Mouse (Mus musculus) ES-Bruce4 (cell line): Measurements from ENCODE around the gene Ipp. TPM values are rescaled to one million over a fixed set of nuclear protein-coding genes. Genes with fewer than 3 reads are reported as not detected.

Experiments used
- H3K27ac ChIP-seq: 2 replicates; pipeline ENCODE4 v1.5.1; 2012; ENCODE audit warnings: low read length, inconsistent platforms; ENCODE audit not compliant: insufficient read depth
- H3K27me3 ChIP-seq: 2 replicates; pipeline ENCODE4 v1.6.1; 2012; ENCODE audit warnings: mild to moderate bottlenecking, low read length, inconsistent platforms; ENCODE audit not compliant: control insufficient read depth, poor library complexity, insufficient read depth, severe bottlenecking
- H3K36me3 ChIP-seq: 2 replicates; pipeline ENCODE4 v1.6.1; 2012; ENCODE audit warnings: inconsistent platforms, mild to moderate bottlenecking, low read length, moderate library complexity; ENCODE audit not compliant: control insufficient read depth, poor library complexity, insufficient read depth, severe bottlenecking
- H3K4me1 ChIP-seq: one replicate; pipeline ENCODE4 v1.8.1; 2011; ENCODE audit warnings: low read length; ENCODE audit not compliant: control insufficient read depth, insufficient read depth
- H3K4me3 ChIP-seq: 2 replicates; pipeline ENCODE4 v1.5.1; 2011; ENCODE audit warnings: low read depth, mild to moderate bottlenecking, low read length
- H3K9ac ChIP-seq: 2 replicates; pipeline ENCODE4 v1.6.1; 2012; ENCODE audit warnings: low read depth, mild to moderate bottlenecking, inconsistent platforms; ENCODE audit not compliant: poor library complexity, severe bottlenecking
- H3K9me3 ChIP-seq: replicated peaks from 2 replicates; pipeline ENCODE4 v1.6.1; 2012; ENCODE audit warnings: mild to moderate bottlenecking, low read length, inconsistent platforms; ENCODE audit not compliant: control insufficient read depth, poor library complexity, insufficient read depth, severe bottlenecking
- CTCF ChIP-seq: IDR thresholded peaks from one replicate; pipeline ENCODE4 v1.8.1; 2011; ENCODE audit warnings: low read depth, low read length
- EP300 ChIP-seq: IDR thresholded peaks from 2 replicates; pipeline ENCODE4 v1.6.1; 2011; ENCODE audit warnings: low read depth, low read length; ENCODE audit not compliant: insufficient read depth
- POLR2A ChIP-seq: IDR thresholded peaks from one replicate; pipeline ENCODE4 v1.8.1; 2011; ENCODE audit warnings: low read length; ENCODE audit not compliant: insufficient read depth
- polyA plus RNA-seq: library from polyadenylated mRNA; stranded (reverse); fragments of >200 nt; gene quantifications from 2 replicates; pipeline ENCODE4 v1.2.4, GENCODE M21; 2011; ENCODE audit warnings: low read depth; ENCODE audit not compliant: missing spikeins, insufficient read depth, insufficient read length

Gene Ipp
- polyA plus RNA-seq, 1 experiment: 13.2 TPM

- Histone ChIP-seq H3K9ac (peak within 1 kb of the TSS; percentile 84), H3K27me3 (no peaks in the 10 kb centered on the region), H3K4me1 (no peaks in the 10 kb centered on the region), H3K36me3 (peaks cover 20% of the 10 kb centered on the region), H3K9me3 (no peaks in the 10 kb centered on the region), H3K4me3 (peak within 1 kb of the TSS; percentile 100), H3K27ac (peak within 1 kb of the TSS; percentile 64)
- TF ChIP-seq CTCF: no peak
- peak; percentile 52 for TF ChIP-seq POLR2A
- TF ChIP-seq EP300: no peak
Measured at GRCm38 (mm10) chr4:116555413-116556300, 48.3 kb downstream of the Ipp start, which contains the start of gene Tmem69. Gene Tmem69 (minus strand): TSS chr4:116555936.

- Histone ChIP-seq H3K27me3 (no peaks in the 10 kb centered on the region), H3K9ac (peak overlapping the region; percentile 84), H3K4me3 (peak overlapping the region; percentile 75), H3K4me1 (no peaks in the 10 kb centered on the region), H3K9me3 (no peaks in the 10 kb centered on the region), H3K36me3 (peaks cover 20% of the 10 kb centered on the region), H3K27ac (peak overlapping the region; percentile 87)
- TF ChIP-seq EP300: no peak
- no peak for TF ChIP-seq CTCF
- no peak for TF ChIP-seq POLR2A
Measured at GRCm38 (mm10) chr4:116556561-116557305, 49.4 kb downstream of the Ipp start.

- peak within 1 kb of the TSS; percentile 84 for H3K9ac ChIP-seq
- peaks cover 16% of the 10 kb centered on the region for H3K36me3 ChIP-seq
- peak within 1 kb of the TSS; percentile 87 for H3K27ac ChIP-seq
- H3K27me3 ChIP-seq: no peaks in the 10 kb centered on the region
- TF ChIP-seq CTCF (no peak), EP300 (0 out of 2 replicates have a peak, but pooled peaks have one; percentile 3), POLR2A (peak; percentile 31)
- H3K9me3 ChIP-seq: no peaks in the 10 kb centered on the region
- H3K4me1 ChIP-seq: no peaks in the 10 kb centered on the region
- peak within 1 kb of the TSS; percentile 83 for H3K4me3 ChIP-seq
Measured at GRCm38 (mm10) chr4:116557306-116558121, 50.2 kb downstream of the Ipp start, which contains the start of gene Gpbp1l1. Gene Gpbp1l1 (plus strand): TSS chr4:116557658.

- H3K36me3 ChIP-seq: peaks cover 10% of the 10 kb centered on the region
- H3K27me3 ChIP-seq: no peaks in the 10 kb centered on the region
- peak overlapping the region; percentile 84 for H3K9ac ChIP-seq
- peak overlapping the region; percentile 83 for H3K4me3 ChIP-seq
- no peaks in the 10 kb centered on the region for H3K9me3 ChIP-seq
- TF ChIP-seq POLR2A (no peak), EP300 (no peak), CTCF (no peak)
- no peaks in the 10 kb centered on the region for H3K4me1 ChIP-seq
- peak overlapping the region; percentile 73 for H3K27ac ChIP-seq
Measured at GRCm38 (mm10) chr4:116558151-116558882, 51.0 kb downstream of the Ipp start.

Other genes starting within 250 kb of the Ipp start
- 58.1 and 60.2 TPM in 2 replicates for gene Mast2, start 43.4 kb upstream of the Ipp start, polyA plus RNA-seq
- 25.0 and 25.3 TPM in 2 replicates for gene Tmem69, start 48.4 kb downstream of the Ipp start, polyA plus RNA-seq
- gene Gpbp1l1, start 50.1 kb downstream of the Ipp start, polyA plus RNA-seq: 107 TPM in 2 replicates
- 2.7 and 2.8 TPM in 2 replicates for gene Ccdc17, start 89.1 kb downstream of the Ipp start, polyA plus RNA-seq
- gene Nasp, start 120.4 kb downstream of the Ipp start, polyA plus RNA-seq: 514 and 595 TPM in 2 replicates
- gene Akr1a1, start 144.1 kb downstream of the Ipp start, polyA plus RNA-seq: 280 and 291 TPM in 2 replicates
- gene Prdx1, start 178.0 kb downstream of the Ipp start, polyA plus RNA-seq: 1,922 and 2,187 TPM in 2 replicates
- gene Mmachc, start 200.9 kb downstream of the Ipp start, polyA plus RNA-seq: 35.9 and 36.1 TPM in 2 replicates
- gene Ccdc163, start 201.0 kb downstream of the Ipp start, polyA plus RNA-seq: 45.2 and 49.0 TPM in 2 replicates
- 20.6 and 21.9 TPM in 2 replicates for gene Tesk2, start 213.4 kb downstream of the Ipp start, polyA plus RNA-seq